Comparison of ENCODE assay signal across 8 mouse cellular contexts in the genomic region with DNA sequence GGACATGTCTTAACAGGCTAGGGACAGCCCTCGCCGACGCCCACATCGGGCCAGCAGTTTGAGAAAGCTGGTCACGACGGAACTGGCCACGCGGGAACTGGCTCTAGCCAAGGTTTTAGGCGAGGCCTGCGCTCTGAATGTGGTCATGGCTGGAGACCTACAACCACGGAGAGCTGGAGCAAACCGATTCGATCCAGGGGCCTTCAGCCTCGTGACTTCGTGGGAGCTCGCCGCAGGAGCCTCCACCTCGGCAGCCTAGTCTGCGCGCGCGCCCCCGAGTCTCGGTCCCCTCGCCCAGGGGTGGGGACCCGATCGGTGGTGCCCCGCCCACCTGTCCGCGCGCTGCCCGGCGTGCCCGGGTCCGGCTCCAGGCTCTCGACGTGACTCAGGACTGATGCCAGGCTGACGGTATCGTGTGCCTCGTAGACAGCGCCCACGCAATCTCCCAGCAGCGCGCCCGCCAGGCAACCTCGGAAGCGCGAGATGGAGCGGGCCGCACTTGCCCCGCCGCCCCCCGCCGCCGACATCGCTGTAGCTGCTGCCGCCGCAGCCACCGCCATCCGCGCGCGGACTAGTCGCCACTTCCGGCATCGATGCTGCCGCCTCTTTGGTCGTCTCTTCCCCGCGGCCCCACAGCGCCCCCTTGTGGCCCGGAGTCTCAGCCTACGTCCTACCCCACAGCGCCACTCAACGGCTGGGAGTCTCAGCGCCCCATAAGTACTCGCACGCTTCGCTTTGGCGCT. TPM values are rescaled to one million over a fixed set of nuclear protein-coding genes. Genes with fewer than 3 reads are reported as not detected.
DNase-seq lines count a peak whose midpoint lies in the region; ATAC-seq lines count a peak whose summit lies in the region.

A gene (minus strand): TSS at position 593 of the 743 bp plus-strand sequence.

- peaks cover 22% of the 10 kb centered on the region for H3K27me3 ChIP-seq in heart, embryonic 14.5 days (ENCODE audit: control insufficient read depth, insufficient read depth, low read length)
- peaks cover 36% of the 10 kb centered on the region for H3K27me3 ChIP-seq in liver, embryonic 13.5 days
- no peaks in the 10 kb centered on the region for H3K27me3 ChIP-seq in stomach, embryonic 16.5 days (ENCODE audit: control insufficient read depth, insufficient read depth, low read length)

- peak within 1 kb of the TSS; percentile 88 for H3K9ac ChIP-seq in heart, embryonic 14.5 days (ENCODE audit: low read length)
- peak within 1 kb of the TSS; percentile 87 for H3K9ac ChIP-seq in liver, embryonic 13.5 days
- H3K9ac ChIP-seq in stomach, embryonic 16.5 days (ENCODE audit: low read length): peak within 1 kb of the TSS; percentile 81

- DNase-seq in CD4-positive, CD25-positive, alpha-beta regulatory T cell, adult 2 months (ENCODE audit: low read depth, low spot score): peak; percentile 99
- peak; percentile 85 for DNase-seq in fibroblast of lung, adult 2 months (ENCODE audit: low read depth)
- peak; percentile 97 for DNase-seq in kidney, postnatal 14 days
- DNase-seq in liver, embryonic 13.5 days: peak; percentile 95
- DNase-seq in neural tube, embryonic 10.5 days (ENCODE audit: extremely low spot score, low spot score): peak; percentile 100

- peak within 1 kb of the TSS; percentile 54; the same call in 1 of the 2 replicates for H3K27ac ChIP-seq in brown adipose tissue, adult 24 weeks (replicated peaks; ENCODE audit: low read depth, low read length)
- peak within 1 kb of the TSS; percentile 72 to 75 for H3K27ac ChIP-seq in heart, embryonic 14.5 days (replicated peaks in 1 of 2; ENCODE audit: control insufficient read depth in 1 of 2, insufficient read depth in 1 of 2, low read depth in 2 of 2, low read length in 2 of 2)
- peak within 1 kb of the TSS; percentile 76 for H3K27ac ChIP-seq in liver, embryonic 13.5 days
- H3K27ac ChIP-seq in stomach, embryonic 16.5 days (ENCODE audit: low read length): peak within 1 kb of the TSS; percentile 55

- peak within 1 kb of the TSS; percentile 94 for H3K4me2 ChIP-seq in heart, embryonic 14.5 days (ENCODE audit: low read length)
- H3K4me2 ChIP-seq in liver, embryonic 13.5 days: peak within 1 kb of the TSS; percentile 96
- peak within 1 kb of the TSS; percentile 79 for H3K4me2 ChIP-seq in stomach, embryonic 16.5 days (ENCODE audit: low read depth, low read length)

- WGBS in heart, embryonic 14.5 days: under 1% methylated on average over 80 of the region's 80 CpGs
- under 1% methylated on average over 78 of the region's 80 CpGs for WGBS in liver, embryonic 13.5 days (ENCODE audit: insufficient replicate concordance)
- under 1% methylated on average over 79 of the region's 80 CpGs for WGBS in stomach, embryonic 16.5 days

- peaks cover 24% of the 10 kb centered on the region for H3K36me3 ChIP-seq in heart, embryonic 14.5 days (ENCODE audit: control insufficient read depth, insufficient read depth, low read length)
- peaks cover 27% of the 10 kb centered on the region for H3K36me3 ChIP-seq in liver, embryonic 13.5 days
- peaks cover 6% of the 10 kb centered on the region for H3K36me3 ChIP-seq in stomach, embryonic 16.5 days (ENCODE audit: control insufficient read depth, insufficient read depth, low read length)

- peak within 1 kb of the TSS; percentile 82 for H3K4me3 ChIP-seq in brown adipose tissue, adult 24 weeks (ENCODE audit: insufficient read depth, low read depth, low read length)
- peak within 1 kb of the TSS; percentile 92 to 93 for H3K4me3 ChIP-seq in heart, embryonic 14.5 days (ENCODE audit: control insufficient read depth in 1 of 2, insufficient read depth in 1 of 2, low read depth in 1 of 2, low read length in 2 of 2)
- peak within 1 kb of the TSS; percentile 85 for H3K4me3 ChIP-seq in liver, embryonic 13.5 days (replicated peaks)
- peak within 1 kb of the TSS; percentile 77 for H3K4me3 ChIP-seq in stomach, embryonic 16.5 days (replicated peaks; ENCODE audit: low read length)

- no peaks in the 10 kb centered on the region for H3K9me3 ChIP-seq in heart, embryonic 14.5 days (ENCODE audit: control insufficient read depth, low read length)
- H3K9me3 ChIP-seq in liver, embryonic 13.5 days (replicated peaks): no peaks in the 10 kb centered on the region
- H3K9me3 ChIP-seq in stomach, embryonic 16.5 days (replicated peaks; ENCODE audit: control insufficient read depth, low read length): no peaks in the 10 kb centered on the region

- peak; percentile 80 for ATAC-seq in heart, embryonic 14.5 days (ENCODE audit: insufficient number of reproducible peaks, insufficient read depth, low FRiP score, low read depth)
- peak; percentile 84 for ATAC-seq in liver, embryonic 13.5 days (ENCODE audit: low read depth)
- ATAC-seq in stomach, embryonic 16.5 days (ENCODE audit: insufficient read depth, low FRiP score): peak; percentile 87

- H3K4me1 ChIP-seq in brown adipose tissue, adult 24 weeks (ENCODE audit: control insufficient read depth, insufficient read depth, insufficient read length, low read length): peaks cover 6% of the 10 kb centered on the region; the same call in 1 of the 2 replicates
- peaks cover 11 to 17% of the 10 kb centered on the region in 2 experiments for H3K4me1 ChIP-seq in heart, embryonic 14.5 days (ENCODE audit: control insufficient read depth in 2 of 2, insufficient read depth in 2 of 2, low read length in 2 of 2)
- H3K4me1 ChIP-seq in liver, embryonic 13.5 days (replicated peaks): peaks cover 32% of the 10 kb centered on the region
- peaks cover 20% of the 10 kb centered on the region for H3K4me1 ChIP-seq in stomach, embryonic 16.5 days (ENCODE audit: control insufficient read depth, insufficient read depth, low read length)

RNA-seq across cellular contexts. Expression of the gene that starts here (rescaled TPM):
- 14.8 and 15.4 TPM in 2 replicates for polyA plus RNA-seq in brown adipose tissue, adult 24 weeks (2012; ENCODE audit: insufficient read depth, insufficient read length, missing spikeins)
- 23.7 and 25.1 TPM in 2 replicates for polyA plus RNA-seq in heart, embryonic 14.5 days (2014; fragmentation: Nextera tagmentation; extraction: Ambion mirVana)
- polyA plus RNA-seq in liver, embryonic 13.5 days (2015; fragmentation: Nextera tagmentation; extraction: Ambion mirVana): 30.4 and 30.9 TPM in 2 replicates
- 55.5 and 55.6 TPM in 2 replicates for polyA plus RNA-seq in stomach, embryonic 16.5 days (2015; fragmentation: Nextera tagmentation; extraction: Ambion mirVana)

Comparison
In these comparisons a context has a peak if more than half of its experiments do, and no peak if none do; other contexts are left out.
1. Peak in every context shown above with its lines: DNase-seq, ATAC-seq, H3K4me3 ChIP-seq and H3K27ac ChIP-seq.